Mouse (Mus musculus): Measurements from ENCODE around the gene Gkn1.

GRCm38 (mm10) chr6:87383926-87384691, 33.4 kb upstream of the Gkn1 start:
- TF ChIP-seq CTCF (conservative IDR thresholded peaks at IDR 0.05 in 1 of 2, IDR thresholded peaks at IDR 0.05 in 1 of 2; ENCODE audit: low read depth in 2 of 2, low read length in 2 of 2) (peak; percentile 12 to 53; a peak in 2 of 4 replicates), CHD2 (IDR thresholded peaks at IDR 0.05; ENCODE audit: low read length) (no peak), EP300 (IDR thresholded peaks at IDR 0.05; ENCODE audit: low read length) (no peak), CHD1 (IDR thresholded peaks at IDR 0.05; ENCODE audit: low read depth, low read length) (no peak)
